Mouse (Mus musculus) cerebellum, adult 2 months (tissue): ENCODE results near the gene Ppp2r3a. TPM values are rescaled to one million over a fixed set of nuclear protein-coding genes. Genes with fewer than 3 reads are reported as not detected.

Experiments used
- DNase-seq, 2 experiments: peaks; one replicate each; pipeline ENCODE4 v3.0.0; 2021
- H3K27ac ChIP-seq: fragments of 200-500 bp; 2 replicates; pipeline ENCODE4 v1.5.1; 2012; ENCODE audit warnings: low read length, control low read depth, inconsistent platforms; ENCODE audit not compliant: insufficient read depth
- H3K27me3 ChIP-seq: fragments of 200-500 bp; 2 replicates; pipeline ENCODE4 v1.6.1; 2012; ENCODE audit warnings: inconsistent platforms, mild to moderate bottlenecking, low read length, moderate library complexity; ENCODE audit not compliant: control insufficient read depth, insufficient read depth
- H3K4me1 ChIP-seq: fragments of 200-500 bp; 2 replicates; pipeline ENCODE4 v1.6.1; 2011; ENCODE audit warnings: low read length; ENCODE audit not compliant: control insufficient read depth, insufficient read depth
- H3K4me3 ChIP-seq: fragments of 200-500 bp; replicated peaks from 2 replicates; pipeline ENCODE3; 2011; ENCODE audit warnings: mild to moderate bottlenecking, low read depth, low read length, control low read depth; ENCODE audit not compliant: insufficient read depth
- CTCF ChIP-seq: fragments of 200-500 bp; IDR thresholded peaks from 2 replicates; pipeline ENCODE4 v1.5.1; 2011; ENCODE audit warnings: low read depth, mild to moderate bottlenecking, control low read depth, low read length, moderate library complexity, borderline replicate concordance; ENCODE audit not compliant: insufficient read depth
- POLR2A ChIP-seq: fragments of 200-500 bp; IDR thresholded peaks from 2 replicates; pipeline ENCODE4 v1.6.1; 2011; ENCODE audit warnings: low read length, control low read depth, borderline replicate concordance; ENCODE audit not compliant: insufficient read depth
- WGBS: fragments of 180-500 bp; shearing (Covaris S2); methylation state at CpG from one replicate; pipeline ENCODE4 v1.1.7; 2018; 5-methylcytosine and 5-hydroxymethylcytosine counted together
- polyA plus RNA-seq: library from polyadenylated mRNA; depleted of rRNA; stranded (reverse); fragments of >200 nt; gene quantifications from 2 replicates; pipeline ENCODE4 v1.2.3, GENCODE M21; 2012

The Ppp2r3a gene
- polyA plus RNA-seq, 1 experiment = 18.8 TPM

GRCm38 (mm10) chr9:101284049-101284448 lies 32.5 kb upstream of the Ppp2r3a start:
- no peak for TF ChIP-seq POLR2A
- TF ChIP-seq CTCF = no peak
- H3K4me1 ChIP-seq = no peaks in the 10 kb centered on the region
- no peak overlapping the region for H3K27ac ChIP-seq
- 75% methylated on average over 4 of the region's 4 CpGs for WGBS
- no peaks in the 10 kb centered on the region for H3K27me3 ChIP-seq
- DNase-seq = no peak
- no peak overlapping the region for H3K4me3 ChIP-seq

- Histone ChIP-seq H3K27ac (no peak overlapping the region), H3K4me3 (no peak overlapping the region), H3K4me1 (no peaks in the 10 kb centered on the region), H3K27me3 (no peaks in the 10 kb centered on the region)
- no peak for DNase-seq
- TF ChIP-seq POLR2A = no peak
- TF ChIP-seq CTCF = no peak
- WGBS = 45% methylated on average over 6 of the region's 6 CpGs
These were observed 31.1 kb upstream of the Ppp2r3a start for GRCm38 (mm10) chr9:101282651-101283050.

- DNase-seq = no peak
- H3K27me3 ChIP-seq = no peaks in the 10 kb centered on the region
- H3K4me1 ChIP-seq = no peaks in the 10 kb centered on the region
- H3K4me3 ChIP-seq = no peak overlapping the region
- TF ChIP-seq POLR2A = no peak
- no peak for TF ChIP-seq CTCF
- H3K27ac ChIP-seq = no peak overlapping the region
- WGBS = 95% methylated on average over 4 of the region's 4 CpGs
These were observed 30.3 kb upstream of the Ppp2r3a start for GRCm38 (mm10) chr9:101281906-101282305.

- Histone ChIP-seq H3K4me1 (no peaks in the 10 kb centered on the region), H3K27me3 (no peaks in the 10 kb centered on the region), H3K27ac (no peak overlapping the region), H3K4me3 (no peak overlapping the region)
- DNase-seq = no peak
- TF ChIP-seq CTCF (no peak), POLR2A (no peak)
- 43% methylated on average over 11 of the region's 11 CpGs for WGBS
These were observed 29.7 kb upstream of the Ppp2r3a start for GRCm38 (mm10) chr9:101281326-101281725.

- Histone ChIP-seq H3K4me1 (no peaks in the 10 kb centered on the region), H3K4me3 (no peak overlapping the region), H3K27me3 (no peaks in the 10 kb centered on the region), H3K27ac (no peak overlapping the region)
- 37% methylated on average over 6 of the region's 6 CpGs for WGBS
- no peak for DNase-seq
- TF ChIP-seq CTCF (no peak), POLR2A (no peak)
These were observed 29.3 kb upstream of the Ppp2r3a start for GRCm38 (mm10) chr9:101280867-101281266.

- TF ChIP-seq CTCF (no peak), POLR2A (no peak)
- H3K4me1 ChIP-seq = no peaks in the 10 kb centered on the region
- no peak overlapping the region for H3K27ac ChIP-seq
- 53% methylated on average over 10 of the region's 10 CpGs for WGBS
- H3K27me3 ChIP-seq = no peaks in the 10 kb centered on the region
- no peak overlapping the region for H3K4me3 ChIP-seq
- no peak for DNase-seq
These were observed 28.6 kb upstream of the Ppp2r3a start for GRCm38 (mm10) chr9:101280211-101280610.

GRCm38 (mm10) chr9:101272715-101273114 lies 21.1 kb upstream of the Ppp2r3a start:
- no peak overlapping the region for H3K4me3 ChIP-seq
- no peaks in the 10 kb centered on the region for H3K4me1 ChIP-seq
- H3K27ac ChIP-seq = no peak overlapping the region
- no peak for DNase-seq
- WGBS = 88% methylated on average over 7 of the region's 7 CpGs
- TF ChIP-seq POLR2A (no peak), CTCF (no peak)
- H3K27me3 ChIP-seq = no peaks in the 10 kb centered on the region

GRCm38 (mm10) chr9:101270020-101270419 lies 18.4 kb upstream of the Ppp2r3a start:
- H3K4me3 ChIP-seq = no peak overlapping the region
- no peaks in the 10 kb centered on the region for H3K4me1 ChIP-seq
- no peak overlapping the region for H3K27ac ChIP-seq
- no peak for TF ChIP-seq POLR2A
- no peak for TF ChIP-seq CTCF
- no peak for DNase-seq
- 54% methylated on average over 5 of the region's 5 CpGs for WGBS
- H3K27me3 ChIP-seq = no peaks in the 10 kb centered on the region
